Mouse (Mus musculus) forebrain, embryonic 15.5 days (tissue): ENCODE measurements around the gene Gmds. TPM values are rescaled to one million over a fixed set of nuclear protein-coding genes. Genes with fewer than 3 reads are reported as not detected.

Experiments
- ATAC-seq: fragments of 200-750 bp; cut with Nextera tagmentation; replicated peaks from 2 replicates; pipeline ENCODE4 v1.8.0; 2017; ENCODE audit warnings: mild to moderate bottlenecking, moderate TSS enrichment, moderate library complexity
- H3K27ac ChIP-seq: fragments of 300-500 bp; sonication (generic); replicated peaks from 2 replicates; pipeline ENCODE4 v1.5.1; 2015; ENCODE audit warnings: mild to moderate bottlenecking, inconsistent platforms
- H3K27me3 ChIP-seq: fragments of 300-500 bp; sonication (generic); 2 replicates; pipeline ENCODE4 v1.6.1; 2015; ENCODE audit warnings: inconsistent platforms
- H3K36me3 ChIP-seq: fragments of 300-500 bp; sonication (generic); 2 replicates; pipeline ENCODE4 v1.6.1; 2015; ENCODE audit warnings: mild to moderate bottlenecking, inconsistent platforms
- H3K4me1 ChIP-seq: fragments of 300-500 bp; sonication (generic); 2 replicates; pipeline ENCODE4 v1.6.1; 2015; ENCODE audit warnings: inconsistent platforms
- H3K4me2 ChIP-seq: fragments of 300-500 bp; sonication (generic); replicated peaks from 2 replicates; pipeline ENCODE4 v1.6.1; 2015; ENCODE audit warnings: mild to moderate bottlenecking, inconsistent platforms
- H3K4me3 ChIP-seq: fragments of 300-500 bp; sonication (generic); 2 replicates; pipeline ENCODE4 v1.5.1; 2015; ENCODE audit warnings: mild to moderate bottlenecking, inconsistent platforms
- H3K9ac ChIP-seq: fragments of 300-500 bp; sonication (generic); replicated peaks from 2 replicates; pipeline ENCODE4 v1.6.1; 2015; ENCODE audit warnings: mild to moderate bottlenecking, inconsistent platforms
- H3K9me3 ChIP-seq: fragments of 300-500 bp; sonication (generic); 2 replicates; pipeline ENCODE4 v1.6.1; 2016; ENCODE audit warnings: inconsistent platforms
- WGBS: fragments of 180-500 bp; shearing (Covaris S2); methylation state at CpG from one replicate; pipeline ENCODE4 v1.1.7; 2015; ENCODE audit warnings: mixed read lengths; 5-methylcytosine and 5-hydroxymethylcytosine counted together
- polyA plus RNA-seq: library from polyadenylated mRNA; unstranded; fragments of >200 nt; fragmentation: Nextera tagmentation; extraction: Ambion mirVana; gene quantifications from 2 replicates; pipeline ENCODE4 v1.2.1, GENCODE M21; 2015

The Gmds gene
- polyA plus RNA-seq, 1 experiment from 2014 or later, result 30.5 TPM

- Histone ChIP-seq H3K9me3 (no peaks in the 10 kb centered on the region), H3K9ac (no peak overlapping the region), H3K4me1 (peaks cover 41% of the 10 kb centered on the region), H3K4me3 (peak overlapping the region; percentile 42), H3K4me2 (peak overlapping the region; percentile 77; the same call in 1 of the 2 replicates), H3K27ac (no peak overlapping the region), H3K36me3 (no peaks in the 10 kb centered on the region), H3K27me3 (peaks cover 80% of the 10 kb centered on the region)
- ATAC-seq, result no peak
- 5% methylated on average over 16 of the region's 16 CpGs for WGBS
These were observed 529.6 kb downstream of the Gmds start for GRCm38 (mm10) chr13:31808804-31809420.

- Histone ChIP-seq H3K4me2 (peak overlapping the region; percentile 77), H3K4me1 (peaks cover 44% of the 10 kb centered on the region), H3K36me3 (no peaks in the 10 kb centered on the region), H3K9ac (no peak overlapping the region), H3K9me3 (no peaks in the 10 kb centered on the region), H3K27me3 (peaks cover 78% of the 10 kb centered on the region), H3K4me3 (peak overlapping the region; percentile 42), H3K27ac (no peak overlapping the region)
- WGBS, result 1% methylated on average over 72 of the region's 73 CpGs
- ATAC-seq, result 0 out of 2 replicates have a peak, but pooled peaks have one; percentile 3
These were observed 530.3 kb downstream of the Gmds start for GRCm38 (mm10) chr13:31808116-31808803.

DNA sequence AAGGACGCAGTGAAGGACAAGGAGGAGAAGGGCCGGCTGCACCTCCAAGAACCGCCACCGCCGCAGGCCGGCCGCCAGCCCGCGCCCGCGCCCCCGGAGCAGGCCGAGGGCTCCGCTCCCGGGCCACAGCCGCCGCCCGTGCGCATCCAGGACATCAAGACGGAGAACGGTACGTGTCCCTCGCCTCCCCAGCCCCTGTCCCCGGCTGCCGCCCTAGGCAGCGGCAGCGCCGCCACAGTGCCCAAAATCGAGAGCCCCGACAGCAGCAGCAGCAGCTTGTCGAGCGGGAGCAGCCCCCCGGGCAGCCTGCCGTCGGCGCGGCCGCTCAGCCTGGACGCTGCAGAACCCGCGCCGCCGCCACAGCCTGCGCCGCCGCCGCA is 530.8 kb downstream of the Gmds start:
- Histone ChIP-seq H3K4me2 (peak overlapping the region; percentile 77), H3K4me3 (peak overlapping the region; percentile 42), H3K4me1 (peaks cover 44% of the 10 kb centered on the region), H3K27me3 (peaks cover 73% of the 10 kb centered on the region), H3K27ac (0 out of 2 replicates have a peak overlapping the region, but pooled peaks have one; percentile 3), H3K9ac (no peak overlapping the region), H3K36me3 (no peaks in the 10 kb centered on the region), H3K9me3 (no peaks in the 10 kb centered on the region)
- WGBS, result under 1% methylated on average over 45 of the region's 47 CpGs
- no peak for ATAC-seq

- H3K4me2 ChIP-seq, result peak overlapping the region; percentile 77
- peak overlapping the region; percentile 57; the same call in 1 of the 2 replicates for H3K27ac ChIP-seq
- no peaks in the 10 kb centered on the region for H3K36me3 ChIP-seq
- peak overlapping the region; percentile 42 for H3K4me3 ChIP-seq
- peak overlapping the region; percentile 32 for H3K9ac ChIP-seq
- peaks cover 73% of the 10 kb centered on the region for H3K27me3 ChIP-seq
- H3K9me3 ChIP-seq, result no peaks in the 10 kb centered on the region
- ATAC-seq, result peak; percentile 24
- peaks cover 44% of the 10 kb centered on the region for H3K4me1 ChIP-seq
- under 1% methylated on average over 98 of the region's 101 CpGs for WGBS
These were observed 531.4 kb downstream of the Gmds start for GRCm38 (mm10) chr13:31806890-31807735.

- H3K27ac ChIP-seq, result peak within 1 kb of the TSS; percentile 57; the same call in 1 of the 2 replicates
- H3K9ac ChIP-seq, result peak within 1 kb of the TSS; percentile 32
- peak within 1 kb of the TSS; percentile 77 for H3K4me2 ChIP-seq
- under 1% methylated on average over 40 of the region's 40 CpGs for WGBS
- peak; percentile 73 for ATAC-seq
- H3K36me3 ChIP-seq, result no peaks in the 10 kb centered on the region
- H3K27me3 ChIP-seq, result peaks cover 73% of the 10 kb centered on the region
- no peaks in the 10 kb centered on the region for H3K9me3 ChIP-seq
- H3K4me3 ChIP-seq, result peak within 1 kb of the TSS; percentile 42
- peaks cover 48% of the 10 kb centered on the region for H3K4me1 ChIP-seq
These were observed 532.1 kb downstream of the Gmds start, which contains the start of gene Foxc1 for GRCm38 (mm10) chr13:31806428-31806832. TSS of gene Foxc1 (plus strand) at chr13:31806633.

DNA sequence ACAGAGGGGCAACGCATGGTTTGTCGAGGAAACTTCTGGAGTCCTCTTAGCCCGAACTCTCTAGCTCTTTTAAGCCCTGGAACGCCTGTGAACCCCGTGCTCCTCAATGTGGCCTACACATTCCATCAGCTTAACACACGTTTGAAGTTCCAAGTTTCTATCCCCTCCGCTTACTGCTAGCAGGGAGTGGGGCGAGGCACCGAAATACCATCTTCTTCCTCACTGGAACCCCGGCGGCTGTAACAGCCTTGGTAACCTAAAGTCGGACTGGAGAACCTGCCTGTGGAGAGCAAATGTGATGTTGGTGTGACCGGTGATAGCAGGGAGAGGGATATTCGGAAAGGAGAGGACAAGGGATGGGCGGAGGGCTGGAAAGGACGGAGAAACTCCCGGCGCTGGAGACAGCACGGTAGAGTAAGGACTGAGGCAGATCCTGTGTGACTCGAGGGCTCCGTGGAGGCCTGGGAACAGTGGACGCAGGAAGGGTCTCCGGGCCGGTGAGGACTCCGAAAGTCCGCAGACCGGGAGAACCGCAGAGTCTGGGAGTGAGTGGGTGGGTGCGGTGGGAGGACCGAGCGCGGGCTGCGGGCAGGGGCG is 532.6 kb downstream of the Gmds start:
- H3K36me3 ChIP-seq, result no peaks in the 10 kb centered on the region
- H3K27ac ChIP-seq, result no peak overlapping the region
- H3K4me3 ChIP-seq, result peak overlapping the region; percentile 42
- peaks cover 48% of the 10 kb centered on the region for H3K4me1 ChIP-seq
- H3K4me2 ChIP-seq, result peak overlapping the region; percentile 77
- WGBS, result under 1% methylated on average over 34 of the region's 34 CpGs
- H3K9ac ChIP-seq, result no peak overlapping the region
- no peaks in the 10 kb centered on the region for H3K9me3 ChIP-seq
- ATAC-seq, result peak; percentile 39; the same call in 1 of the 2 replicates
- peaks cover 75% of the 10 kb centered on the region for H3K27me3 ChIP-seq

DNA sequence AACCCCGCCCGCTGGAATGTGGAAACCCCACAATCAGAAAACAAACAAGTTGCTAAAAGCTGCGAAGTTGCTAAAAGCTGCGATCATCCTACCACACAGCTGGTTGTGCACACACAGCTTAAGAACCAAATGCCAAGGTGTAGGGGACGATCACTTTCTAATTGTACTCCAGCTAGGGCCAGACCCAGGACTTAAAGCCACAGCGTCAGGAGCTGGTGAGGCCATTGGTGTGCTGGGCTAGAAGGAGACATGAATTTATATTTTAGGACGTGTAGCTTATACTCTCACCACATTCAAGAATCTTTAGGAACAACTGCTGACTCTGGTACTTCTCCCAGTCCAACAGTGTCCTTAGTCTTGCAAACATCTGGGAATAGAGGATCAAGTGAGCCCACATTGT is 534.0 kb downstream of the Gmds start:
- Histone ChIP-seq H3K4me3 (no peak overlapping the region), H3K4me1 (peaks cover 49% of the 10 kb centered on the region), H3K27ac (no peak overlapping the region), H3K36me3 (no peaks in the 10 kb centered on the region), H3K4me2 (no peak overlapping the region), H3K9me3 (no peaks in the 10 kb centered on the region), H3K27me3 (peaks cover 77% of the 10 kb centered on the region), H3K9ac (no peak overlapping the region)
- ATAC-seq, result no peak
- WGBS, result 2% methylated on average over 7 of the region's 7 CpGs

GRCm38 (mm10) chr13:31803166-31804093 is 535.1 kb downstream of the Gmds start:
- H3K27ac ChIP-seq, result no peak overlapping the region
- H3K4me3 ChIP-seq, result no peak overlapping the region
- WGBS, result 1% methylated on average over 31 of the region's 31 CpGs
- H3K27me3 ChIP-seq, result peaks cover 84% of the 10 kb centered on the region
- H3K4me2 ChIP-seq, result no peak overlapping the region
- no peaks in the 10 kb centered on the region for H3K9me3 ChIP-seq
- ATAC-seq, result no peak
- no peaks in the 10 kb centered on the region for H3K36me3 ChIP-seq
- H3K4me1 ChIP-seq, result peaks cover 46% of the 10 kb centered on the region
- H3K9ac ChIP-seq, result no peak overlapping the region

- WGBS, result 5% methylated on average over 5 of the region's 5 CpGs
- no peaks in the 10 kb centered on the region for H3K9me3 ChIP-seq
- no peak overlapping the region for H3K9ac ChIP-seq
- no peaks in the 10 kb centered on the region for H3K36me3 ChIP-seq
- H3K27ac ChIP-seq, result no peak overlapping the region
- H3K27me3 ChIP-seq, result peaks cover 80% of the 10 kb centered on the region
- H3K4me3 ChIP-seq, result no peak overlapping the region
- ATAC-seq, result no peak
- peaks cover 36% of the 10 kb centered on the region for H3K4me1 ChIP-seq
- H3K4me2 ChIP-seq, result no peak overlapping the region
These were observed 536.1 kb downstream of the Gmds start for GRCm38 (mm10) chr13:31802447-31802846.

DNA sequence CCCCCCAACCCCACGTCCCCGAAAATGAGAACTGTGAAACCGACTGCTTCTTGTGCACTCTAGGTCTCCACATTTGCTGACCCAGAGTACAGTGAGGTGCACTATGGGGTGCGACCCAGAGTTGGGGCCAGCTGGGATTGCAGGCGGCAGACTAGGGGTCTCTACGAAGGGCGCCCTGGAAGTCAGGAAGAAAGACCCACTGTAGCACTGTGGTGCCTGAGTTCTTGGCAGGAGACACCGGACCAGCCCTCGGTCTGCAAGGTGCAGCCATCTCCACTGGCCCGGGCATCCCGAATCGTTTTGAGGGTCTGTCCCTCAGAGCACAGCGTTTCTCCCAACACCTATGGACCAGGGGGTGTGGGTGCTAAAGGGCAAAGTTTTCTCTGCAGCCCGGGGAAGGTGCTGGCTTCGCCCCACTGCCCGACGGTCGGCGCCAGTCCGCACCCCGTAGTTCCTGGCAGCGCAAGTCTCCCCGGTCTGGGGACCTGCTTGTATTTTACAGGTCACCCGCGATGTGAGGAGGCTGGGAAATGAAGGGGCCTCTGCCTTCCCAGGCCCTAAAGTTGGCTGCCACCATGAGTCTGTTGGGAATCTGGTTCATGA is 536.7 kb downstream of the Gmds start:
- Histone ChIP-seq H3K27me3 (peaks cover 75% of the 10 kb centered on the region), H3K27ac (no peak overlapping the region), H3K9me3 (no peaks in the 10 kb centered on the region), H3K4me3 (peak overlapping the region; percentile 30), H3K9ac (0 out of 2 replicates have a peak overlapping the region, but pooled peaks have one; percentile 8), H3K4me2 (peak overlapping the region; percentile 55), H3K36me3 (no peaks in the 10 kb centered on the region), H3K4me1 (peaks cover 30% of the 10 kb centered on the region)
- ATAC-seq, result peak; percentile 18
- 1% methylated on average over 25 of the region's 25 CpGs for WGBS
